Mouse (Mus musculus) MEL (cell line): ENCODE results near the gene Nudc. TPM values are rescaled to one million over a fixed set of nuclear protein-coding genes. Genes with fewer than 3 reads are reported as not detected.

Source experiments
- DNase-seq: peaks from one replicate; pipeline ENCODE4 v3.0.0; 2011; ENCODE audit warnings: low read depth, low spot score
- H3K27ac ChIP-seq: 2 replicates; pipeline ENCODE4 v1.5.1; 2012; ENCODE audit warnings: low read depth, mild to moderate bottlenecking, control low read depth, low read length, moderate library complexity; ENCODE audit not compliant: control insufficient read depth
- H3K27me3 ChIP-seq, 2 experiments: fragments of 150-350 bp in 1 of 2; sonication (generic) in 1 of 2; 2 replicates each; pipeline ENCODE4 v1.6.1; 2012; ENCODE audit warnings: low read length in 2 of 2, mild to moderate bottlenecking in 2 of 2, improper control_type of control experiment in 1 of 2, moderate library complexity in 1 of 2; ENCODE audit not compliant: insufficient read depth in 2 of 2, control insufficient read depth in 1 of 2
- H3K36me3 ChIP-seq, 2 experiments: 2 replicates each; pipeline ENCODE4 v1.6.1; 2012 to 2014; ENCODE audit warnings: low read length in 2 of 2, improper control_type of control experiment in 1 of 2, inconsistent platforms in 1 of 2, mild to moderate bottlenecking in 1 of 2; ENCODE audit not compliant: insufficient read depth in 2 of 2, control insufficient read depth in 1 of 2
- H3K4me1 ChIP-seq, 2 experiments: fragments of 150-350 bp in 1 of 2; sonication (generic) in 1 of 2; 2 replicates each; pipeline ENCODE4 v1.6.1; 2012; ENCODE audit warnings: low read length in 2 of 2, improper control_type of control experiment in 1 of 2, mild to moderate bottlenecking in 1 of 2; ENCODE audit not compliant: insufficient read depth in 2 of 2, control insufficient read depth in 1 of 2
- H3K4me3 ChIP-seq, 2 experiments: fragments of 150-350 bp in 1 of 2; sonication (generic) in 1 of 2; 2 replicates each; pipeline ENCODE4 v1.5.1; 2012; ENCODE audit warnings: low read depth in 2 of 2, low read length in 2 of 2, mild to moderate bottlenecking in 2 of 2, moderate library complexity in 2 of 2, control low read depth in 1 of 2, improper control_type of control experiment in 1 of 2; ENCODE audit not compliant: control insufficient read depth in 1 of 2, insufficient read depth in 1 of 2
- H3K79me2 ChIP-seq: 2 replicates; pipeline ENCODE4 v1.6.1; 2012; ENCODE audit warnings: mild to moderate bottlenecking, low read length, moderate library complexity; ENCODE audit not compliant: control insufficient read depth, poor library complexity, insufficient read depth
- H3K9ac ChIP-seq: 2 replicates; pipeline ENCODE4 v1.6.1; 2012; ENCODE audit warnings: low read depth, mild to moderate bottlenecking, control low read depth, low read length, moderate library complexity; ENCODE audit not compliant: control insufficient read depth, poor library complexity, severe bottlenecking
- H3K9me3 ChIP-seq: fragments of 150-350 bp; sonication (generic); replicated peaks from 2 replicates; pipeline ENCODE4 v1.6.1; 2012; ENCODE audit warnings: mild to moderate bottlenecking, low read length, improper control_type of control experiment, moderate library complexity; ENCODE audit not compliant: insufficient read depth
- CTCF ChIP-seq, 3 experiments: IDR thresholded peaks in 2 of 3; conservative IDR thresholded peaks in 1 of 3; 2 replicates each; pipeline ENCODE4 v1.5.1; 2011 to 2012; ENCODE audit warnings: low read length in 3 of 3, low read depth in 2 of 3, mild to moderate bottlenecking in 2 of 3, improper control_type of control experiment in 1 of 3, inconsistent platforms in 1 of 3, mixed read lengths in 1 of 3, moderate library complexity in 1 of 3; ENCODE audit not compliant: control insufficient read depth in 1 of 3, insufficient read depth in 1 of 3, poor library complexity in 1 of 3, severe bottlenecking in 1 of 3
- E2F4 ChIP-seq: IDR thresholded peaks from 2 replicates; pipeline ENCODE4 v1.6.1; 2011; ENCODE audit warnings: low read depth, low read length, improper control_type of control experiment, borderline replicate concordance
- ELF1 ChIP-seq: IDR thresholded peaks from 2 replicates; pipeline ENCODE4 v1.6.1; 2014; ENCODE audit warnings: low read depth, mild to moderate bottlenecking, inconsistent platforms, low read length, improper control_type of control experiment, moderate library complexity
- EP300 ChIP-seq, 2 experiments: IDR thresholded peaks; 2 replicates each; pipeline ENCODE4 v1.6.1; 2011; ENCODE audit warnings: improper control_type of control experiment in 2 of 2, low read length in 2 of 2, low read depth in 1 of 2, mild to moderate bottlenecking in 1 of 2
- ETS1 ChIP-seq: IDR thresholded peaks from 2 replicates; pipeline ENCODE4 v1.6.1; 2012; ENCODE audit warnings: low read depth, mild to moderate bottlenecking, inconsistent platforms, low read length, improper control_type of control experiment, moderate library complexity
- GATA1 ChIP-seq: IDR thresholded peaks from 2 replicates; pipeline ENCODE4 v1.6.1; 2011; ENCODE audit warnings: low read depth, low read length, improper control_type of control experiment
- KAT2A ChIP-seq: conservative IDR thresholded peaks from 2 replicates; pipeline ENCODE4 v1.6.1; 2012; ENCODE audit warnings: low read depth, low read length, improper control_type of control experiment, inconsistent platforms
- MAX ChIP-seq: IDR thresholded peaks from 2 replicates; pipeline ENCODE4 v1.6.1; 2011; ENCODE audit warnings: low read length, improper control_type of control experiment
- MAZ ChIP-seq: IDR thresholded peaks from 2 replicates; pipeline ENCODE4 v1.6.1; 2012; ENCODE audit warnings: low read depth, mild to moderate bottlenecking, inconsistent platforms, low read length, improper control_type of control experiment
- MEF2A ChIP-seq: IDR thresholded peaks from 2 replicates; pipeline ENCODE4 v1.6.1; 2014; ENCODE audit warnings: low read depth, mild to moderate bottlenecking, inconsistent platforms, low read length, improper control_type of control experiment; ENCODE audit not compliant: poor library complexity, insufficient replicate concordance, severe bottlenecking; ENCODE audit errors: extremely low read depth
- MXI1 ChIP-seq: IDR thresholded peaks from 2 replicates; pipeline ENCODE4 v1.6.1; 2011; ENCODE audit warnings: mild to moderate bottlenecking, low read depth, low read length, improper control_type of control experiment
- POLR2A ChIP-seq, 2 experiments: IDR thresholded peaks; 2 replicates each; pipeline ENCODE4 v1.6.1; 2011 to 2012; ENCODE audit warnings: low read length in 2 of 2, mild to moderate bottlenecking in 2 of 2, control low read depth in 1 of 2, improper control_type of control experiment in 1 of 2, low read depth in 1 of 2, moderate library complexity in 1 of 2; ENCODE audit not compliant: control insufficient read depth in 1 of 2, insufficient read depth in 1 of 2, poor library complexity in 1 of 2
- POLR2AphosphoS2 ChIP-seq: IDR thresholded peaks from 2 replicates; pipeline ENCODE4 v1.6.1; 2011; ENCODE audit warnings: low read length, improper control_type of control experiment
- POLR2AphosphoS5 ChIP-seq: IDR thresholded peaks from 2 replicates; pipeline ENCODE4 v1.6.1; 2012; ENCODE audit warnings: low read depth, borderline replicate concordance, mild to moderate bottlenecking, inconsistent platforms, low read length, moderate library complexity, mixed read lengths
- SIN3A ChIP-seq: IDR thresholded peaks from 2 replicates; pipeline ENCODE4 v1.6.1; 2012; ENCODE audit warnings: low read length, improper control_type of control experiment, inconsistent platforms
- SMC3 ChIP-seq: IDR thresholded peaks from 2 replicates; pipeline ENCODE4 v1.6.1; 2011; ENCODE audit warnings: low read depth, low read length, improper control_type of control experiment
- TAL1 ChIP-seq: IDR thresholded peaks from 2 replicates; pipeline ENCODE4 v1.6.1; 2012; ENCODE audit warnings: mild to moderate bottlenecking, inconsistent platforms, low read length, moderate library complexity, mixed read lengths
- TBP ChIP-seq: IDR thresholded peaks from 2 replicates; pipeline ENCODE4 v1.8.0; 2011; ENCODE audit warnings: low read depth, low read length, improper control_type of control experiment
- UBTF ChIP-seq: IDR thresholded peaks from 2 replicates; pipeline ENCODE4 v1.6.1; 2012; ENCODE audit warnings: low read depth, mild to moderate bottlenecking, inconsistent platforms, low read length, improper control_type of control experiment, moderate library complexity, borderline replicate concordance; ENCODE audit not compliant: insufficient read depth
- ZMIZ1 ChIP-seq: IDR thresholded peaks from 2 replicates; pipeline ENCODE4 v1.6.1; 2012; ENCODE audit warnings: low read depth, mild to moderate bottlenecking, inconsistent platforms, low read length, improper control_type of control experiment, moderate library complexity
- polyA plus RNA-seq, 2 experiments: library from polyadenylated mRNA; stranded (reverse) in 1 of 2; unstranded in 1 of 2; fragments of >175 nt in 1 of 2; fragments of >200 nt in 1 of 2; gene quantifications; 2 replicates each; pipeline versions ENCODE4 v1.2.1 to v1.2.4; 2012; ENCODE audit warnings: low replicate concordance in 2 of 2, low read depth in 1 of 2; ENCODE audit not compliant: insufficient read length in 2 of 2, insufficient read depth in 1 of 2, missing spikeins in 1 of 2
- total RNA-seq: library from RNA; depleted of rRNA; stranded (reverse); fragments of 300-350 nt; gene quantifications from 2 replicates; pipeline ENCODE4 v1.2.3, GENCODE M21; 2012

Gene Nudc
- total and polyA plus RNA-seq, 3 experiments: 516 to 732 TPM; not detected in 1

DNA sequence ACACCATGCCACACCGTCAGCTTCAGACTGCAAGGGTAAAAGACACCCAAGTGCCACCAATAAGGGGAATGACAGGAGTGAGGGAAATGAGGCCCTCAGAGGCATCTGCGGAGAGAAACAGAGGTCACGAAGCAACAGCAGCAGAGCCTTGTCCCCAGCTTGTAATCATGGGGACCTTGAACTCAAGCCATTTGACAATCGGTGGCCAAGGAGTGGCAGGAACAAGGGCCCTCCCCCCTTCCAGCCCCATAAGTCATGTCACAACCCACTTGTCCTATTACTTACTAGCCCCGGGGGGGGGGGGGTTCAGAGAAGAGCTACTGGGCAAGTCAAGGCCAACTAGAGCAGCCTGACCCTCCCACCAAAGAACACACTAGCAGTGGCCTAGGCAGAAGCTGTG, 9.1 kb downstream of the Nudc start:
- H3K9me3 ChIP-seq: no peaks in the 10 kb centered on the region
- H3K79me2 ChIP-seq: peaks cover 10% of the 10 kb centered on the region
- no peak for TF ChIP-seq KAT2A
- no peak for TF ChIP-seq CTCF (IDR thresholded peaks at IDR 0.05 in 2 of 3, conservative IDR thresholded peaks at IDR 0.05 in 1 of 3; ENCODE audit: control insufficient read depth in 1 of 3, insufficient read depth in 1 of 3, low read depth in 2 of 3, low read length in 3 of 3, poor library complexity in 1 of 3, severe bottlenecking in 1 of 3)
- TF ChIP-seq TAL1: no peak
- no peak for TF ChIP-seq POLR2A (IDR thresholded peaks at IDR 0.05; ENCODE audit: control insufficient read depth in 1 of 2, insufficient read depth in 1 of 2, low read depth in 1 of 2, low read length in 2 of 2, poor library complexity in 1 of 2)
- no peak for TF ChIP-seq EP300 (IDR thresholded peaks at IDR 0.05; ENCODE audit: low read depth in 1 of 2, low read length in 2 of 2)
- no peak for TF ChIP-seq SIN3A
- no peak for TF ChIP-seq POLR2AphosphoS5
- TF ChIP-seq MAZ: no peak
- no peak for TF ChIP-seq UBTF
- no peak for TF ChIP-seq E2F4
- no peak for TF ChIP-seq MEF2A
- no peak for TF ChIP-seq MAX
- DNase-seq: no peak
- H3K27ac ChIP-seq: no peak overlapping the region
- H3K27me3 ChIP-seq: no peaks in the 10 kb centered on the region
- H3K36me3 ChIP-seq: peaks cover 0 to 8% of the 10 kb centered on the region in 2 experiments; a peak in 2 of 4 replicates
- H3K9ac ChIP-seq: no peak overlapping the region
- H3K4me1 ChIP-seq: no peaks in the 10 kb centered on the region
- H3K4me3 ChIP-seq: no peak overlapping the region

DNA sequence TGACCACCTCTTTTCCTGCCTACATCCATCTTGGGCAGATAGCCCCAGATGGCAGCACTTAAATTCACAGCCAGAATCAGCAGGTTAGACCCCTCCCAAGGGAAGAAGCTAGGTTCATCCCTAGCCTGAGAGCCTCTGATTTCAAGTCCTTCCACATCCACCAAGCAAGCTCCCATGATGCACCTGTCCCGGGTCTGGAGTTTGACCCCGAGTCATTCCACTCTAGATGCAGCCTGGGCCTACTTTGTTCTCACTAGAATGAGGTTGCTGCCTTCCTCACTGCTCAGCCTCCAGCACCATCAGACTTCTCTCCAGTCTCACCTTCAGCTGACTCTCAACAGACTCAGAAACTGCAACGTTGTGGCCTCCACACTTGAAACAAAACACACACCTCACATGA, 9.7 kb downstream of the Nudc start:
- H3K36me3 ChIP-seq: peaks cover 0 to 8% of the 10 kb centered on the region in 2 experiments; a peak in 2 of 4 replicates
- TF ChIP-seq SMC3 (no peak), MXI1 (no peak), POLR2AphosphoS2 (no peak), SIN3A (no peak), ELF1 (no peak), TBP (no peak), ETS1 (no peak), GATA1 (no peak), ZMIZ1 (no peak), EP300 (IDR thresholded peaks at IDR 0.05; ENCODE audit: low read depth in 1 of 2, low read length in 2 of 2) (no peak)
- TF ChIP-seq, all 39 proteins: peak for 0
- no peak for DNase-seq
- Histone ChIP-seq H3K4me1 (no peaks in the 10 kb centered on the region), H3K9ac (no peak overlapping the region), H3K4me3 (no peak overlapping the region), H3K27ac (no peak overlapping the region), H3K79me2 (peaks cover 10% of the 10 kb centered on the region), H3K9me3 (no peaks in the 10 kb centered on the region), H3K27me3 (no peaks in the 10 kb centered on the region)
